Mouse (Mus musculus): ENCODE results near the gene Tbxa2r. TPM values are rescaled to one million over a fixed set of nuclear protein-coding genes. Genes with fewer than 3 reads are reported as not detected.
A peak's percentile ranks its signal among the peaks of the same experiment; 100 is the strongest.

The Tbxa2r gene
- total and polyA plus RNA-seq, 2 experiments from 2014 or later = 2.6 to 4.3 TPM

DNA sequence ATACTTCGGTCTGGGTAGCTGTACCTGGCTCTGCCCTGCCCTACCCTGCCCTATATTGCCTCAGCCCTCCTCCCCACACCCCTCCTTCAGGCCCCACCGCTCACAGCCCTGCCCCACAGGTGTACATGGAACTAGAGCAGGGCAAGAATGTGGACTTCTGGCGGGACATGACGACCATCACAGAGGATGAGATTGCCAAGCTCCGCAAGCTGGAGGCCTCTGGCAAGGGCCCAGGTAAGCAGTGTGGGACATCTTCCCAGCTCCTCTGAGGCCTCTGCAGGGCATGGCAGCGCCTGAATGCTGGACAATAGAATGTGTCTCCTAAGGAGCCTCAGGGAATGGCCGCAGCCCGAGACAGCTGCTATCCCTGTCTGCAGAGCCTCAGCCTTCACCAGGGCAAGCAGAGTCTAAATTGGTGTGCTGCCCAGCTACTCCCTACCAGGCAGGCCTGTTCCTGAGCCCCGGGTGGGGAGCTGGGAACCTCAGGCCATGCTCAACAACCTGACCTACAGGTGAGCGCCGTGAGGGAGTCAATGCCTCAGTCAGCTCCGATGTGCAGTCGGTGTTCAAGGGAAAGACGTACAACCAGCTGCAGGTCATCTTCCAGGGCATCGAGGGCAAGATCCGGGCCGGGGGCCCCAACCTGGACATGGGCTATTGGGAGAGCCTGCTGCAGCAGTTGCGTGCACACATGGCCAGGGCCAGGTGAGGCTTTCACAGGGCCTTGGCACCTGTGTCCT, 4.6 kb upstream of the Tbxa2r start:
- H3K9ac ChIP-seq (replicated peaks; ENCODE audit: low read length) = no peak overlapping the region
- ATAC-seq = no peak
- H3K4me3 ChIP-seq (ENCODE audit: low read length) = no peak overlapping the region
- H3K27me3 ChIP-seq (ENCODE audit: insufficient read depth, low read length) = no peaks in the 10 kb centered on the region
- TF ChIP-seq CTCF (IDR thresholded peaks at IDR 0.05; ENCODE audit: low read depth) = no peak
- H3K27ac ChIP-seq = no peak overlapping the region
- H3K4me2 ChIP-seq (ENCODE audit: low read depth, low read length) = no peak overlapping the region
- DNase-seq (ENCODE audit: low spot score) = no peak
- WGBS = 92% methylated on average over 18 of the region's 18 CpGs
- peaks cover 11% of the 10 kb centered on the region; the same call in 1 of the 2 replicates for H3K4me1 ChIP-seq (ENCODE audit: insufficient read depth, low read length)
- no peaks in the 10 kb centered on the region for H3K9me3 ChIP-seq (ENCODE audit: low read length)
- peaks cover 48% of the 10 kb centered on the region for H3K36me3 ChIP-seq (ENCODE audit: insufficient read depth, low read length)

DNA sequence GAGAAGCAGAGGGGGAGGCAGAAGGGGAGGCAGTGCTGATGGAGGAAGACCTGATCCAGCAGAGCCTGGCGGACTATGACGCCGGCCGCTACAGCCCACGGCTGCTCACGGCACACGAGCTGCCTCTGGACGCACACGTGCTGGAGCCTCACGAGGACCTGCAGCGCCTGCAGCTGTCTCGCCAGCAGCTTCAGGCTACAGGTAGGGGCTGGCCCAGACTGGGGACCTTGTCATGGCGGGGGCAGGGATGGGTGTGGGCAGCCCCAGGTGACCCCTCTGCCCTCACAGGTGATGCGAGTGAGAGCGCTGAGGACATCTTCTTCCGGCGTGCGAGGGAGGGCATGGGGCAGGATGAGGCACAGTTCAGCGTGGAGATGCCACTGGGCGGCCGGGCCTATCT, 3.4 kb upstream of the Tbxa2r start:
- no peak overlapping the region for H3K4me2 ChIP-seq (ENCODE audit: low read depth, low read length)
- no peak overlapping the region for H3K27ac ChIP-seq
- DNase-seq (ENCODE audit: low spot score) = no peak
- 93% methylated on average over 21 of the region's 21 CpGs for WGBS
- ATAC-seq = no peak
- peaks cover 5% of the 10 kb centered on the region; the same call in 1 of the 2 replicates for H3K4me1 ChIP-seq (ENCODE audit: insufficient read depth, low read length)
- H3K9me3 ChIP-seq (ENCODE audit: low read length) = no peaks in the 10 kb centered on the region
- peaks cover 48% of the 10 kb centered on the region for H3K36me3 ChIP-seq (ENCODE audit: insufficient read depth, low read length)
- H3K9ac ChIP-seq (replicated peaks; ENCODE audit: low read length) = no peak overlapping the region
- no peak for TF ChIP-seq CTCF (IDR thresholded peaks at IDR 0.05; ENCODE audit: low read depth)
- H3K4me3 ChIP-seq (ENCODE audit: low read length) = no peak overlapping the region
- no peaks in the 10 kb centered on the region for H3K27me3 ChIP-seq (ENCODE audit: insufficient read depth, low read length)

DNA sequence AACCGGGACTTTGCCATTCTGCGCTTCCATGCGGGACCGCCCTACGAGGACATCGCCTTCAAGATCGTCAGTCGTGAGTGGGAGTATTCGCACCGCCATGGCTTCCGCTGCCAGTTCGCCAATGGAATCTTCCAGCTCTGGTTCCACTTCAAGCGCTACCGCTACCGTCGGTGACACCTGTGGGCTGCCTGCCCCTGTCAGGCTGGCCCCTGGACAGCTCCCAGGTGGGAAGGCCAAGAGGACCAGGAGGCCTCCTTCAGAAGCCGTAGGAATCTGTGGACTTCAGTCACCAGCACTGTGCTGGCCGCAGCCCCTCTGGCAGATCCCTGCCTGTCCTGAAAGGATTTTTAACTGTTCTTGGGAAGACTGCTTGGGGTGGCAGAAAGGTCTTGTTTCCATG, 2.8 kb upstream of the Tbxa2r start:
- no peak for TF ChIP-seq CTCF (IDR thresholded peaks at IDR 0.05; ENCODE audit: low read depth)
- Histone ChIP-seq H3K4me1 (ENCODE audit: insufficient read depth, low read length) (peaks cover 5% of the 10 kb centered on the region; the same call in 1 of the 2 replicates), H3K4me2 (ENCODE audit: low read depth, low read length) (no peak overlapping the region), H3K4me3 (ENCODE audit: low read length) (no peak overlapping the region), H3K36me3 (ENCODE audit: insufficient read depth, low read length) (peaks cover 48% of the 10 kb centered on the region), H3K9me3 (ENCODE audit: low read length) (no peaks in the 10 kb centered on the region), H3K9ac (replicated peaks; ENCODE audit: low read length) (no peak overlapping the region), H3K27me3 (ENCODE audit: insufficient read depth, low read length) (no peaks in the 10 kb centered on the region), H3K27ac (no peak overlapping the region)
- no peak for DNase-seq (ENCODE audit: low spot score)
- ATAC-seq = no peak
- WGBS = 95% methylated on average over 18 of the region's 18 CpGs

DNA sequence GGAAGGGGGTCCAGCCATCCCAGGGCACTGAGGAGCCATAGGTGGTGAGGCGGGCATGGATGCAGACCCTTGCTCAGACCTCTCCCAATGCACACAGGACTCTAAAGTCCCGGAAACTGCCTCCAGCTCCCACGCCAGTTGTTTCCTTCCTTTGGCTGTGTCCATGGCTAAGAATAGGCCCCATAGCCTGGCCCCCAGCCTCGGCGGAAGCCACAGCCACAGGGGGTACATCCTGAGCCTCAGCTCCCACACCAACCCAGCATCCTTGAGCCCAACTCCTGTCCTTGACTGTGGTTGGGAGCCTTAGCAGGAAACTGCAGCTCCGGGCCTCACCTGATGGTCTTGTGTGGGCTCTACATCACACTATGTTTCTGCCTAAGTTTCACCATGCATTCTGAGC, 1.7 kb upstream of the Tbxa2r start:
- H3K36me3 ChIP-seq (ENCODE audit: insufficient read depth, low read length) = peaks cover 48% of the 10 kb centered on the region
- H3K27me3 ChIP-seq (ENCODE audit: insufficient read depth, low read length) = no peaks in the 10 kb centered on the region
- WGBS = 76% methylated on average over 6 of the region's 6 CpGs

DNA sequence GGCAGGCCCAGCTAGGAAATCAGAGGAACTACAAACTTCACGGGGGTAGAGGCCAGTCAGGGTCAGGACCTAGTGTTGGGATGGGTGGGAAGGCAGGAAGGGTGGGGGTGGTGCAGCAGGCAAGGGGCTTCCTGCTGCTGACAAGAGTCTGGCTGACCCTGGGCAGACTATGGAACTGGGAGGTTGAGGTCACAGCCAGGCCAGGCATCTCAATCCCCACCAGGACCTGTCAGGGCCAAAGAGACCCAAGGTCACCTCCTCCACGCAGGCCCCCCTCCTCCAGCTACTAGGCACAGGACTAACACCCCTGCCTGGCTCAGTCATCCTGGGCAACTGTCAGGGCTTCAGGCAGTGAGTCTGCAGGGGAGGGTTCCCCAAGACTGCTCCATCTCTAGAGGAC, 572 bp upstream of the Tbxa2r start:
- ATAC-seq (no peak; the same call in 1 of the 2 replicates), DNase-seq (ENCODE audit: low spot score) (no peak)
- Histone ChIP-seq H3K9me3 (ENCODE audit: low read length) (no peaks in the 10 kb centered on the region), H3K36me3 (ENCODE audit: insufficient read depth, low read length) (peaks cover 43% of the 10 kb centered on the region), H3K4me2 (ENCODE audit: low read depth, low read length) (no peak overlapping the region), H3K27ac (no peak overlapping the region), H3K27me3 (ENCODE audit: insufficient read depth, low read length) (no peaks in the 10 kb centered on the region), H3K9ac (replicated peaks; ENCODE audit: low read length) (no peak overlapping the region), H3K4me1 (ENCODE audit: insufficient read depth, low read length) (no peaks in the 10 kb centered on the region), H3K4me3 (ENCODE audit: low read length) (no peak overlapping the region)
- WGBS = 40% methylated on average over 2 of the region's 2 CpGs
- no peak for TF ChIP-seq CTCF (IDR thresholded peaks at IDR 0.05; ENCODE audit: low read depth)

More for the DNA sequence above, 1.7 kb upstream of the Tbxa2r start:
- ATAC-seq (no peak), DNase-seq (ENCODE audit: low spot score) (no peak)
- H3K27ac ChIP-seq = peak overlapping the region; percentile 60; the same call in 1 of the 2 replicates
- H3K4me1 ChIP-seq (ENCODE audit: insufficient read depth, low read length) = peaks cover 2% of the 10 kb centered on the region; the same call in 1 of the 2 replicates
- no peak for TF ChIP-seq CTCF (IDR thresholded peaks at IDR 0.05; ENCODE audit: low read depth)
- H3K4me3 ChIP-seq (ENCODE audit: low read length) = no peak overlapping the region
- no peak overlapping the region for H3K4me2 ChIP-seq (ENCODE audit: low read depth, low read length)
- H3K9me3 ChIP-seq (ENCODE audit: low read length) = no peaks in the 10 kb centered on the region
- H3K9ac ChIP-seq (replicated peaks; ENCODE audit: low read length) = no peak overlapping the region

DNA sequence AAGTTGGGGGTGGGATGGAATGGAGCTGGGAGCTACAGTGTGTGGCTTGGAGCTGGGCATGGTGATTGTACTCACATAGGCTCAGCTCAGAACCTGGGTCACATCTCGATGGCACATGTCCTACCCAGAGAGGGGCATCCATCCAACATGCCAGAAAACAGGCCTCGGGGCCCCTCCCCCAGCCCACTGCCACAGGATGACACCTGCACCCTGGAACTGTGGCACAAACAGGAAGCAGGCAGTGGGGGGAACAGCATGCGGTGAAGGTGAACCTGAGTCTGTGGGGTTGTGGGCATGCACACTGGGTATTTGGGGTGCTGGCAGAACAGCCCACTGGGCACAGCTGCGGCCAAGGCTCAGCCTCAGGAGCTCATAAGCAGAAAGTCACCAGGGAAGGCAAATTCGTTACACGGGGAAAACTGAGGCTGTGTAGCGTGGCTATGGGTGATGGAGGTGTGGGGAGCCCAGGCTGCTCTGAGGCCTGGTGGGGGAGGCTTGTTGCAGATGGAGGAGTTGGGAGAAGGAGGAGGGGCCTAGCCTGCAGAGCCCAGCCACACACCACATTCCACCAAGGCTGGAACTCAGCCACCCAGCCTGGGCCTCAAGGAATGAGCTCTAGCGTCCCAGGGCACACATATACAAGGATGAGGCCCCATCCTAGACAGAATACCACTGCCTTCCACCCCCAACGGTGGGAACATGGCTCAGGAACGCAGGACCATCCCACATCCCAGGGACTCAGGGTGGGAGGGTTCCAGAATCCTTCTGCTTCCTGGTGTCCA, 854 bp downstream of the Tbxa2r start:
- no peak for TF ChIP-seq CTCF (IDR thresholded peaks at IDR 0.05; ENCODE audit: low read depth)
- WGBS = 77% methylated on average over 10 of the region's 10 CpGs
- no peak overlapping the region for H3K4me2 ChIP-seq (ENCODE audit: low read depth, low read length)
- no peaks in the 10 kb centered on the region for H3K9me3 ChIP-seq (ENCODE audit: low read length)
- H3K27ac ChIP-seq = no peak overlapping the region
- no peak overlapping the region for H3K4me3 ChIP-seq (ENCODE audit: low read length)
- DNase-seq (ENCODE audit: low spot score) = no peak
- no peaks in the 10 kb centered on the region for H3K4me1 ChIP-seq (ENCODE audit: insufficient read depth, low read length)
- H3K9ac ChIP-seq (replicated peaks; ENCODE audit: low read length) = no peak overlapping the region
- peaks cover 29% of the 10 kb centered on the region for H3K36me3 ChIP-seq (ENCODE audit: insufficient read depth, low read length)
- H3K27me3 ChIP-seq (ENCODE audit: insufficient read depth, low read length) = no peaks in the 10 kb centered on the region
- ATAC-seq = no peak
